Mouse (Mus musculus) adrenal gland, postnatal 36 days (tissue): ENCODE data around the gene H60b. TPM values are rescaled to one million over a fixed set of nuclear protein-coding genes. Genes with fewer than 3 reads are reported as not detected.
"Not testable (repeated sequence)": the region's sequence is repeated elsewhere in the genome, so short reads cannot be mapped to it uniquely, and the experiment has no call there.

Experiments used
- DNase-seq, 2 experiments: peaks; one replicate each; pipeline ENCODE4 v3.0.0; 2021; ENCODE audit warnings: mixed read lengths in 1 of 2
- total RNA-seq, 2 experiments: library from RNA; stranded (reverse); gene quantifications; 2 replicates each; pipeline ENCODE4 v1.2.3; 2021

H60b gene
- total RNA-seq, 2 experiments from 2014 or later, result 0.46 TPM; not detected in 1

GRCm38 (mm10) chr10:22165328-22166003, 7.1 kb downstream of the H60b start:
- not testable (repeated sequence) for DNase-seq

- DNase-seq, result not testable (repeated sequence)
These were observed 7.6 kb downstream of the H60b start for GRCm38 (mm10) chr10:22166025-22166424.

- not testable (repeated sequence) for DNase-seq
These were observed 8.7 kb downstream of the H60b start for GRCm38 (mm10) chr10:22167061-22167460.

- not testable (repeated sequence) for DNase-seq
These were observed 10.7 kb downstream of the H60b start for GRCm38 (mm10) chr10:22169116-22169515.

GRCm38 (mm10) chr10:22172431-22173334, 14.3 kb downstream of the H60b start:
- not testable (repeated sequence) for DNase-seq

- DNase-seq, result not testable (repeated sequence)
These were observed 15.2 kb downstream of the H60b start for GRCm38 (mm10) chr10:22173335-22174189.

GRCm38 (mm10) chr10:22174190-22174487, 15.8 kb downstream of the H60b start:
- DNase-seq, result not testable (repeated sequence)

GRCm38 (mm10) chr10:22176515-22176914, 18.1 kb downstream of the H60b start:
- not testable (repeated sequence) for DNase-seq

GRCm38 (mm10) chr10:22191035-22191434, 32.6 kb downstream of the H60b start:
- not testable (repeated sequence) for DNase-seq

- DNase-seq, result not testable (repeated sequence)
These were observed 43.0 kb downstream of the H60b start for GRCm38 (mm10) chr10:22201352-22201751.

GRCm38 (mm10) chr10:22202784-22203583, 44.6 kb downstream of the H60b start:
- not testable (repeated sequence) for DNase-seq

GRCm38 (mm10) chr10:22206443-22206842, 48.1 kb downstream of the H60b start:
- not testable (repeated sequence) for DNase-seq

GRCm38 (mm10) chr10:22212012-22212696, 53.8 kb downstream of the H60b start:
- DNase-seq, result peak; percentile 77 to 78

- peak; percentile 21 to 45 for DNase-seq
These were observed 65.3 kb downstream of the H60b start for GRCm38 (mm10) chr10:22223474-22224349.

GRCm38 (mm10) chr10:22265060-22265459, 106.7 kb downstream of the H60b start:
- no peak for DNase-seq

- not testable (repeated sequence) for DNase-seq
These were observed 112.7 kb downstream of the H60b start for GRCm38 (mm10) chr10:22270879-22271786.

- DNase-seq, result peak; percentile 19 to 28
These were observed 114.7 kb downstream of the H60b start for GRCm38 (mm10) chr10:22272914-22273683.
